Mouse (Mus musculus): Measurements from ENCODE around the gene Six6.

The Six6 gene

GRCm38 (mm10) chr12:72957829-72958424 lies 18.2 kb downstream of the Six6 start:
- DNase-seq: no peak

- no peak for DNase-seq
These were observed 18.8 kb downstream of the Six6 start for GRCm38 (mm10) chr12:72958446-72958845.

- DNase-seq: no peak
These were observed 23.1 kb downstream of the Six6 start for GRCm38 (mm10) chr12:72962761-72963160.

DNA sequence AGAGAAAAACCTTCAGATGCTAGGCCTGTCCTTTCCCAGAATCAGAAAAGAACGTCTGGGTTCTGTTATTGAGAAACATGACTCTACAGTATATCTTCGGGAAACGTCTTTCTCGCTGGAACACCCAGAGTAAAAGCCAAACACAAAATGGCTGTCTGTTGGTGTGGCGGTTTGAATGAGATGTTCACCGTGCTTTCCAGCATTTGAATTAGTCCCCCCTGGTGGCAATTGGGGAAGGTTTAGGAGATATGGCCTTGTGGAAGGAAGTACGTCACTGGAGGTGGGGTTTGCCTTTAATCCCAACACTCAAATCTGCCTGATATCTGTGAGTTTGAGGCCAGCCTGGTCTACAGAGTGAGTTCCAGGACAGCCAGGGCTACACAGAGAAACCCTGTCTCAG lies 27.8 kb downstream of the Six6 start:
- no peak for DNase-seq

DNA sequence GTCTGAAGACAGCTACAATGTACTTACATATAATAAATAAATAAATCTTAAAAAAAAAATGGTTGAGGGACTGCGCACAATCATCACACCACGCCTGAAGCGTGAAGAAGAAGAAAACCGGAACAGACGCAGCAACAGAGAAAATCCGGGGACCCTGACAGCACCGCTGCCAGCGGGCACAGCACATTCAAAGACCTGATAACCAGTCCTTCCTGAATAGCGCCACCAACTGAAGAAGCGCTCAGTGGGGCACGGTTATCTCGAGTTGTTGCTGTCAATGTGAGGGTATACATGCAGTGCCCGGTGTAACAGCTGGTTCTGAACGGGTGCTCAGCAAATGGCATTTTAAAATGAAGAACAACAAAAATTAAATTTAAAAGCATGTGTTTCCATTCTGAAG lies 30.9 kb downstream of the Six6 start:
- peak; percentile 51 for DNase-seq

GRCm38 (mm10) chr12:72973161-72973560 lies 33.5 kb downstream of the Six6 start:
- peak; percentile 86 for DNase-seq

DNA sequence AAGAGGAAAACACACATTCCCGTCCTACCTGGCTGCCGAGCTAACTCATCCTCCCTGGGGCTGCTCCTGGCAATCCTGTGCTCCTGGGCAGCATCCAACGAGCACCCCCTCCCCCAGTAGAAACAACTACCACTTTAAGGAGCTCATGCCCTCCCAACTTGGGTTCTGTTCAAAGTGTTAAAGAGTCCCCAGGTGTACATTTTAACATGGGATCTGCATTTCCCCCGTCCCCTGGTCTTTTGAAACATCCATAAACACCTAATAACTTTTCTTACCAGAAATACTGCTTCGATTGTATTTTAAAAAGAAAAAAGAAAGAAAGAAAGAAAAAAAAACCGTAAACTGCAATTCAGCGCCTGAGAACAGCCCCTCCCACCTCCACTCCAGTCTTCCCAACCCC lies 36.5 kb downstream of the Six6 start:
- no peak for DNase-seq

DNA sequence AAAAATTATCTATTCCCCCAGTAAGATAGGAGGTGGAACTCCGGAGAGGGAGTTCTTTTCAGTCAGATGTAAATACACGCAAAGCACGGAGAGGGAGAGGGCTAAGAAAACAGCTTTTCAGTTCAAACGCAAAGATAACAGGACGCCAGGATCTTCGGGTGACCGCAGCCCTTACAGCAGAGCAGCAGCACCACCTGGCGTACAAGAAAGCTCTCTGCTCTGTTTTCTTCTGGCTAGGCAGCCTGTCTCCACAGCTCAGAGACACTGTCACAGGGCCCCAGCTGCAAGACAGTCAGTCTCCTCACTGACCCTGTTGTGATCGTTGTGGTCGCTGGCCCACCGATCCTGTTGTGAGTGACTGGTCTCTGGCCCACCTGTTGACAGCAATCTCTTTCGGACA lies 37.0 kb downstream of the Six6 start:
- DNase-seq: peak; percentile 91

DNA sequence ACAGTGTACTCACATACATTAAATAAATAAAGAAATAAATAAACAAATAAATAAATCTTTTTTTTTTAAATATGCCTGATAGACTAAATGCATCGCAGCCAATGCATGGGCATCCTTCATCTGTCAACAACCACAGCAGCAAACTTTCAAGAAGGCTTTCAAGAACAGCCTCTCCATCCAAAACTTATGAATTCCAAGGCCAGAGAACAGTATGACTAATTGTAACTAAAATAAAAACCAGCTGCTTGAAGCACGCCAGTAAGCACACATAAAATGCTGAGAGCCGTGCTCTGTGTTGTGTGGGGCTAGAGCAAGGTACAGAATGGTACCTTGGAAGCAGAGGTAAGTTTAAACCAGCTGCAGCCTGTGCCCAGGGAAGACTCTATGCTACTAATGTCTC lies 38.2 kb downstream of the Six6 start:
- no peak for DNase-seq

GRCm38 (mm10) chr12:72979236-72979635 lies 39.5 kb downstream of the Six6 start:
- DNase-seq: no peak

DNA sequence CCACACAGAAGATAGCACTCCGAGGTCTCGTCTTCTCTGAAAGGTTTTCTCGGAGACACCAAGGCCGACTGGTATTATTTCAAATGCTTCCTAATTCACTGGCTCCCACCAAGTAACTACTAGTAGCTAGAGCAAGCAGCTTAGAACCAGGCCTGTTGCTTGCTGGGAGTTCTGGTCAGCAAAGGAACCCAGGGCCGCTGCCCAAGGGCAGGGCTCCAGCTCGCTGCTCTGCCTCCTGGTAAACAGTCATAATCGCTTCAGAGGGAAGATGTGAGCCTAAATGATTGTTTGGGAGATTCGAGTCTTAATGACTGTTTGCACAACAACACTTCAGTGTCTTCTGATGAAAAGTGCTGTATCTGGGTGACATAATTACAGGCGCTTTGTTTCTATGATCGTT lies 42.9 kb downstream of the Six6 start:
- no peak for DNase-seq

DNA sequence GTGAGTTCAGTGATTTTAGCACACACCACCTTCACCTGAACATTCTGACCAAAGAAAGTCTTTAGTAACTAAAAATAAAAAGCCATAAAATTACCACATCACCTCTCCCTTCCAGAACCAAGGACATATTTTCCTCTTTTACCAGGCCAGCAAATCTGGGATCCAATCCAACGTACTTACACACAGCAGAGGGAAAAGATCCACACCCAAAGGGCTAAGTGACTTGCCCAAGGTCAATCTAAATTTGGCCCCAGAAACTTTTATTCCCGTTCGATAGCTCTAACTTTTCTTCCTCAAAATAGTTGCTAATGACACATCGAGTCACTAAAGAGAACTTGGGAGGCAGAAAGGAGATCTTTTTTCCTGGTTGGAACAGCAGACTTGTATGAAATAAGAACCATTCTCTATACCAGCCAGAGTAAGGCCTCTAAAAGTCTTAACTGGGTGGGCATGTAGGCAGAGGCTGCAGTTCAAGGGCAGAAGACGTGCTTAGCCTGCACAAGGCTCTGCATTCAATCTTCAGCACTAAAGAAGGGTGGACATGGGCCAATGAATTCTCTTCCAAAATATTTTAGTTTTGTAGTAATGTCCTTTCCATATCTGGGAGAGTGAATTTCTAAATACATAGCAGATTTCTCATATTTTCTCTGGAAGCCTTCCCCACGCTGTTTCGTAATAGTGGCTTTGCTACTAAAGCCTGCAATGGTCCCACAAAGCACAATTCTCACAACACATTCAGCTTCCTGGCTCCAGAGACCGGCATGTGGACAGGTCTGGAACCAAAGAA lies 43.6 kb downstream of the Six6 start:
- DNase-seq: no peak
